Mouse (Mus musculus): ENCODE measurements around the gene Sparc. TPM values are rescaled to one million over a fixed set of nuclear protein-coding genes. Genes with fewer than 3 reads are reported as not detected.

Gene Sparc
- polyA plus RNA-seq, 1 experiment from 2014 or later, result 931 TPM

GRCm38 (mm10) chr11:55412680-55413415 is 10.1 kb downstream of the Sparc start:
- no peak overlapping the region for H3K9ac ChIP-seq (ENCODE audit: low read depth, low read length)
- no peak overlapping the region for H3K4me3 ChIP-seq (ENCODE audit: low read depth, low read length)
- H3K36me3 ChIP-seq (ENCODE audit: control insufficient read depth, insufficient read depth), result peaks cover 10% of the 10 kb centered on the region
- no peak overlapping the region for H3K27ac ChIP-seq (ENCODE audit: low read depth, low read length)
- no peaks in the 10 kb centered on the region for H3K9me3 ChIP-seq (ENCODE audit: control insufficient read depth)
- no peaks in the 10 kb centered on the region for H3K4me1 ChIP-seq (replicated peaks; ENCODE audit: control insufficient read depth, insufficient read depth, low read length)
- no peaks in the 10 kb centered on the region for H3K27me3 ChIP-seq (replicated peaks; ENCODE audit: control insufficient read depth, insufficient read depth, low read length)
- WGBS, result 93% methylated on average over 10 of the region's 10 CpGs
- TF ChIP-seq CTCF (IDR thresholded peaks at IDR 0.05; ENCODE audit: low read depth), result no peak
- ATAC-seq, result no peak
- no peak overlapping the region for H3K4me2 ChIP-seq (replicated peaks; ENCODE audit: low read depth)

DNA sequence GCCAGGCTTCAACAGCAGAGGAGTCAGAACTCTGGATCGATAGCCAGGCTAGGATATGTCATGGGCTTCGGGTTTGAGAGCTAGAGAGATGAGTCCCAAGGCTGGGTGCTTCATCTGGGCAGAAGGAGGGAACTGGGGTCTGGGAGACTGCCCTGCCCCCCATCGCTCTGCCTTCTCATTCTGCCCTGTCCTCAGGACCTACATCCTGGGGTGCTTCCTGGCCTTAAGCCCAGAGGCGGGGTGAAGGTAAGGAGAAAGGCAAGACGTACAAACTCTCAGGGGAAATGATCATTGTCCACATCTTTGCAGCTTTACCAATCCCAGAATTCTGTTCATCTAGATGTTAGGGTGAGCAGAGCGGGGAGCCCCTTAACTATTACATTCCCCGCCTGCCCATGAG is 10.9 kb downstream of the Sparc start:
- Histone ChIP-seq H3K9me3 (ENCODE audit: control insufficient read depth) (no peaks in the 10 kb centered on the region), H3K36me3 (ENCODE audit: control insufficient read depth, insufficient read depth) (peaks cover 17% of the 10 kb centered on the region), H3K4me2 (replicated peaks; ENCODE audit: low read depth) (no peak overlapping the region), H3K27me3 (replicated peaks; ENCODE audit: control insufficient read depth, insufficient read depth, low read length) (no peaks in the 10 kb centered on the region), H3K27ac (ENCODE audit: low read depth, low read length) (no peak overlapping the region), H3K4me1 (replicated peaks; ENCODE audit: control insufficient read depth, insufficient read depth, low read length) (no peaks in the 10 kb centered on the region), H3K9ac (ENCODE audit: low read depth, low read length) (no peak overlapping the region), H3K4me3 (ENCODE audit: low read depth, low read length) (no peak overlapping the region)
- no peak for TF ChIP-seq CTCF (IDR thresholded peaks at IDR 0.05; ENCODE audit: low read depth)
- 81% methylated on average over 7 of the region's 7 CpGs for WGBS
- ATAC-seq, result no peak

DNA sequence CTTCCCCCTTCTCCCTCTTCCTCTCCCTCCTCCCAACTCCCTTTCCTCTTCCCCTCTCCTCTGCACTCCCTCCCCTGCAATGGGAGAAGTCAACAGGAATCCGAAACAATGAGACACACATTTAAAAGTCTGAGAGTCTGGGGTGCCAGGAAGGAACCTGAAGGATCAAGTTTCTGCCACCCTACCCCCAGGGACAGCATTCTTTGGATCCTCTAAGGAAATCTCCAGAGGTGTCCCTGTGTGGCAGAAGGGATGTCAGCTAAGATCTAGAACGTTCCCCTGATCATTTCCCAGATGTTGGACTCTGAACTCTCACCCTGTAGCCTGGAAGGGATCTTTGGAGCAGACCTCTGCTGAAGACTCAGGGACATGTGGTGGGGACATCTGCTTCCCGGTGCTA is 12.5 kb downstream of the Sparc start:
- Histone ChIP-seq H3K27ac (ENCODE audit: low read depth, low read length) (no peak overlapping the region; the same call in 1 of the 2 replicates), H3K36me3 (ENCODE audit: control insufficient read depth, insufficient read depth) (peaks cover 22% of the 10 kb centered on the region), H3K4me2 (replicated peaks; ENCODE audit: low read depth) (no peak overlapping the region), H3K4me1 (replicated peaks; ENCODE audit: control insufficient read depth, insufficient read depth, low read length) (no peaks in the 10 kb centered on the region), H3K9ac (ENCODE audit: low read depth, low read length) (no peak overlapping the region), H3K9me3 (ENCODE audit: control insufficient read depth) (no peaks in the 10 kb centered on the region), H3K4me3 (ENCODE audit: low read depth, low read length) (no peak overlapping the region), H3K27me3 (replicated peaks; ENCODE audit: control insufficient read depth, insufficient read depth, low read length) (no peaks in the 10 kb centered on the region)
- no peak for TF ChIP-seq CTCF (IDR thresholded peaks at IDR 0.05; ENCODE audit: low read depth)
- 46% methylated on average over 3 of the region's 3 CpGs for WGBS
- ATAC-seq, result no peak

DNA sequence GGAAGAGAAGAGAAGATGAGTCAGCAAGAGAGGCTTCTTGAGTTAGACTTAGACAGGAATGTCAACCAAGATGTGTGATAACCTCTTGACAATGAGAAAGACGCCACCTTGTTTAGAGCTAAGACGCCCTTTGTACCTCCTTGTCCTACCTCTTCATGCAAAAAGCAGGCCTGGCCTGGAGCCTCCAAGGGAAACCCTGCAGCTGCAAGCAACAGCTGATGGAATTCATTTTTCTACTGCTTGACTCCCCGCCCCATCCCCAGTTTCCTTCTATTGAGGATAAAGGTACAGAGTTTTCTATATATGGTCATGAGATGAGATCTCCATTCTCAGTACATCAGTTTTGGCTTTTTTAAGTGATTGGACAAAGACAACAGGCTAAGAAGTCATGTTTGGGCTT is 13.0 kb downstream of the Sparc start:
- Histone ChIP-seq H3K9ac (ENCODE audit: low read depth, low read length) (no peak overlapping the region), H3K4me1 (replicated peaks; ENCODE audit: control insufficient read depth, insufficient read depth, low read length) (no peaks in the 10 kb centered on the region), H3K27me3 (replicated peaks; ENCODE audit: control insufficient read depth, insufficient read depth, low read length) (no peaks in the 10 kb centered on the region), H3K9me3 (ENCODE audit: control insufficient read depth) (no peaks in the 10 kb centered on the region), H3K4me3 (ENCODE audit: low read depth, low read length) (no peak overlapping the region), H3K27ac (ENCODE audit: low read depth, low read length) (no peak overlapping the region), H3K4me2 (replicated peaks; ENCODE audit: low read depth) (no peak overlapping the region), H3K36me3 (ENCODE audit: control insufficient read depth, insufficient read depth) (peaks cover 27% of the 10 kb centered on the region)
- WGBS, result 66% methylated on average over 3 of the region's 3 CpGs
- ATAC-seq, result no peak
- TF ChIP-seq CTCF (IDR thresholded peaks at IDR 0.05; ENCODE audit: low read depth), result no peak

- 79% methylated on average over 4 of the region's 4 CpGs for WGBS
- Histone ChIP-seq H3K27me3 (replicated peaks; ENCODE audit: control insufficient read depth, insufficient read depth, low read length) (no peaks in the 10 kb centered on the region), H3K4me1 (replicated peaks; ENCODE audit: control insufficient read depth, insufficient read depth, low read length) (no peaks in the 10 kb centered on the region), H3K4me3 (ENCODE audit: low read depth, low read length) (no peak overlapping the region), H3K4me2 (replicated peaks; ENCODE audit: low read depth) (no peak overlapping the region), H3K9ac (ENCODE audit: low read depth, low read length) (no peak overlapping the region), H3K36me3 (ENCODE audit: control insufficient read depth, insufficient read depth) (peaks cover 53% of the 10 kb centered on the region), H3K27ac (ENCODE audit: low read depth, low read length) (no peak overlapping the region), H3K9me3 (ENCODE audit: control insufficient read depth) (no peaks in the 10 kb centered on the region)
- no peak for TF ChIP-seq CTCF (IDR thresholded peaks at IDR 0.05; ENCODE audit: low read depth)
- no peak for ATAC-seq
Observed at GRCm38 (mm10) chr11:55407133-55407532, 15.8 kb downstream of the Sparc start.

GRCm38 (mm10) chr11:55405601-55406469 is 17.1 kb downstream of the Sparc start:
- H3K27me3 ChIP-seq (replicated peaks; ENCODE audit: control insufficient read depth, insufficient read depth, low read length), result no peaks in the 10 kb centered on the region
- 55% methylated on average over 8 of the region's 8 CpGs for WGBS
- H3K36me3 ChIP-seq (ENCODE audit: control insufficient read depth, insufficient read depth), result peaks cover 65% of the 10 kb centered on the region
- TF ChIP-seq CTCF (IDR thresholded peaks at IDR 0.05; ENCODE audit: low read depth), result no peak
- H3K4me1 ChIP-seq (replicated peaks; ENCODE audit: control insufficient read depth, insufficient read depth, low read length), result no peaks in the 10 kb centered on the region
- no peaks in the 10 kb centered on the region for H3K9me3 ChIP-seq (ENCODE audit: control insufficient read depth)
- 0 out of 2 replicates have a peak, but pooled peaks have one; percentile 19 for ATAC-seq
- no peak overlapping the region for H3K4me3 ChIP-seq (ENCODE audit: low read depth, low read length)
- H3K9ac ChIP-seq (ENCODE audit: low read depth, low read length), result no peak overlapping the region
- no peak overlapping the region for H3K4me2 ChIP-seq (replicated peaks; ENCODE audit: low read depth)
- H3K27ac ChIP-seq (ENCODE audit: low read depth, low read length), result peak overlapping the region; percentile 46; the same call in 1 of the 2 replicates

All from intestine, postnatal 0 days (tissue).